Mouse (Mus musculus) spleen, adult 2 months (tissue): ENCODE results near the gene Prdm1.

Experiments used
- CTCF ChIP-seq: fragments of 200-500 bp; IDR thresholded peaks from 2 replicates; pipeline ENCODE4 v1.5.1; 2011; ENCODE audit warnings: mild to moderate bottlenecking, inconsistent platforms; ENCODE audit not compliant: insufficient read depth, insufficient read length, insufficient replicate concordance; ENCODE audit errors: extremely low read depth
- POLR2A ChIP-seq: fragments of 200-500 bp; IDR thresholded peaks from 2 replicates; pipeline ENCODE4 v1.6.1; 2011; ENCODE audit warnings: low read depth, low read length, inconsistent platforms

DNA sequence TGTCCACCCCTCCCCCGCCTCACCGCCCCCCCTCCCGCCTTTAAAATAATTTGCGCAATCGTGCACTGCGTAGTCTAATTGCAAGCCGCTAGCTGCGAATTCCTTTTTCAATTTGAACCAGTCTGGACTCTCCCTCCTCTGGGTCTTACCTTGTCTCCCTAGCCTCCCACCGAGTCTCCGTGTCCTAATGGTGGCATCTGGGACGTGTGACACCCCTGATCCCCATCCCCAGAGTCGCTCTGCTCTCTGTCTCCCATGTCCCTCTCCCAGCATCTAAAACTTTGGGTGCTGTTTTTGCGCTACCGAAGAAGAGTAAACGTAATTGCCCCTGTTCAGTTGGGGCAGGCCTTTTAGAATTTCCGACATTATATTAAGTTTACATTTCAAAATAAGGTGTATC is 650 bp downstream of the Prdm1 start:
- TF ChIP-seq POLR2A (no peak), CTCF (no peak)
